ENCODE assay signal across 8 mouse cellular contexts in genomic region chr11:120369656-120370055, GRCm38 (mm10). TPM values are rescaled to one million over a fixed set of nuclear protein-coding genes. Genes with fewer than 3 reads are reported as not detected.
DNase-seq lines count a peak whose midpoint lies in the region; ATAC-seq and TF ChIP-seq lines count a peak whose summit lies in the region.

No protein-coding gene starts in this region.

- H3K27ac ChIP-seq in cortical plate, adult 2 months (ENCODE audit: insufficient read depth, low read length), result no peak overlapping the region
- no peak overlapping the region for H3K27ac ChIP-seq in kidney, adult 2 months (ENCODE audit: insufficient read depth, low read depth, low read length)
- H3K27ac ChIP-seq in neural tube, embryonic 12.5 days, result no peak overlapping the region

- DNase-seq in right cerebral cortex, adult 18-20 months, result peak; percentile 49
- DNase-seq in right cerebral cortex, postnatal 25 days, result no peak
- peak; percentile 75 for DNase-seq in kidney, adult 2 months
- DNase-seq in lung, adult 18-20 months, result peak; percentile 70 to 76
- DNase-seq in thymus, postnatal 25 days, result peak; percentile 79

- TF ChIP-seq POLR2A in cortical plate, adult 2 months (IDR thresholded peaks at IDR 0.05; ENCODE audit: extremely low read depth, insufficient read depth, low read length), result no peak
- no peak for TF ChIP-seq POLR2A in kidney, adult 2 months (IDR thresholded peaks at IDR 0.05; ENCODE audit: low read depth, low read length)

- TF ChIP-seq CTCF in cortical plate, adult 2 months (IDR thresholded peaks at IDR 0.05; ENCODE audit: extremely low read depth, insufficient read depth, low read length), result peak; percentile 53
- peak; percentile 73 for TF ChIP-seq CTCF in kidney, adult 2 months (conservative IDR thresholded peaks at IDR 0.05; ENCODE audit: insufficient read depth, insufficient read length, low read depth, low read length)

- H3K27me3 ChIP-seq in kidney, adult 2 months (replicated peaks; ENCODE audit: control insufficient read depth, insufficient read depth, low read length), result no peaks in the 10 kb centered on the region
- H3K27me3 ChIP-seq in neural tube, embryonic 12.5 days (replicated peaks), result no peaks in the 10 kb centered on the region

- no peaks in the 10 kb centered on the region for H3K36me3 ChIP-seq in kidney, adult 2 months (ENCODE audit: control insufficient read depth, insufficient read depth, low read length)
- H3K36me3 ChIP-seq in neural tube, embryonic 12.5 days, result peaks cover 57% of the 10 kb centered on the region

- 0 out of 2 replicates have a peak, but pooled peaks cover 1% of the 10 kb centered on the region for H3K4me1 ChIP-seq in cortical plate, adult 2 months (ENCODE audit: control insufficient read depth, insufficient read depth, low read length)
- H3K4me1 ChIP-seq in kidney, adult 2 months (ENCODE audit: control insufficient read depth, insufficient read depth, low read length), result peaks cover 4% of the 10 kb centered on the region; the same call in 1 of the 2 replicates
- peaks cover 11% of the 10 kb centered on the region for H3K4me1 ChIP-seq in neural tube, embryonic 12.5 days

- peak; percentile 66 for ATAC-seq in granulocyte monocyte progenitor cell, adult 5-6 weeks (replicated peaks; ENCODE audit: poor library complexity, severe bottlenecking)
- peak; percentile 83 for ATAC-seq in neural tube, embryonic 12.5 days (ENCODE audit: low FRiP score, low read depth)

- H3K9me3 ChIP-seq in neural tube, embryonic 12.5 days, result no peaks in the 10 kb centered on the region

- no peak overlapping the region for H3K9ac ChIP-seq in neural tube, embryonic 12.5 days

- WGBS in kidney, adult 2 months, result 33% methylated on average over 8 of the region's 8 CpGs
- WGBS in neural tube, embryonic 12.5 days, result 37% methylated on average over 8 of the region's 8 CpGs

- H3K4me2 ChIP-seq in neural tube, embryonic 12.5 days (replicated peaks), result no peak overlapping the region

- no peak overlapping the region for H3K4me3 ChIP-seq in cortical plate, adult 2 months (ENCODE audit: insufficient read depth, low read length)
- H3K4me3 ChIP-seq in kidney, adult 2 months (ENCODE audit: insufficient read depth, low read depth, low read length), result no peak overlapping the region
- no peak overlapping the region for H3K4me3 ChIP-seq in neural tube, embryonic 12.5 days

RNA-seq across cellular contexts. Expression of gene Fscn2, which starts 8.3 kb away (rescaled TPM):
- 0.28 and 0.67 TPM in 2 replicates for polyA plus RNA-seq in cortical plate, adult 2 months (2012; rRNA removed)
- not detected in 2 replicates for total RNA-seq in granulocyte monocyte progenitor cell, adult 5-6 weeks (2014; fragmentation: Nextera tagmentation)
- total RNA-seq in granulocyte monocyte progenitor cell, adult 5-6 weeks (2017), result not detected in 2 replicates
- 0.16 and 0.19 TPM in 2 replicates for polyA plus RNA-seq in kidney, adult 2 months (2012; rRNA removed)
- 1.1 and 1.6 TPM in 2 replicates for polyA plus RNA-seq in neural tube, embryonic 12.5 days (2016; fragmentation: Nextera tagmentation; extraction: Ambion mirVana)

RNA-seq across cellular contexts. Expression of gene Faap100, which starts 8.9 kb away (rescaled TPM):
- polyA plus RNA-seq in cortical plate, adult 2 months (2012; rRNA removed), result 22.8 and 23.9 TPM in 2 replicates
- total RNA-seq in granulocyte monocyte progenitor cell, adult 5-6 weeks (2014; fragmentation: Nextera tagmentation), result 8.3 and 13.2 TPM in 2 replicates
- 12.9 and 18.8 TPM in 2 replicates for total RNA-seq in granulocyte monocyte progenitor cell, adult 5-6 weeks (2017)
- polyA plus RNA-seq in kidney, adult 2 months (2012; rRNA removed), result 30.3 and 45.1 TPM in 2 replicates
- 51.0 and 53.4 TPM in 2 replicates for polyA plus RNA-seq in neural tube, embryonic 12.5 days (2016; fragmentation: Nextera tagmentation; extraction: Ambion mirVana)

RNA-seq across cellular contexts. Expression of gene Actg1, which starts 21.3 kb away (rescaled TPM):
- polyA plus RNA-seq in cortical plate, adult 2 months (2012; rRNA removed), result 1,064 and 1,106 TPM in 2 replicates
- 1,412 and 1,653 TPM in 2 replicates for total RNA-seq in granulocyte monocyte progenitor cell, adult 5-6 weeks (2014; fragmentation: Nextera tagmentation)
- total RNA-seq in granulocyte monocyte progenitor cell, adult 5-6 weeks (2017), result 733 and 780 TPM in 2 replicates
- 828 and 981 TPM in 2 replicates for polyA plus RNA-seq in kidney, adult 2 months (2012; rRNA removed)
- 3,655 and 3,681 TPM in 2 replicates for polyA plus RNA-seq in neural tube, embryonic 12.5 days (2016; fragmentation: Nextera tagmentation; extraction: Ambion mirVana)
